ENCODE assay signal across 8 mouse cellular contexts in the genomic region with DNA sequence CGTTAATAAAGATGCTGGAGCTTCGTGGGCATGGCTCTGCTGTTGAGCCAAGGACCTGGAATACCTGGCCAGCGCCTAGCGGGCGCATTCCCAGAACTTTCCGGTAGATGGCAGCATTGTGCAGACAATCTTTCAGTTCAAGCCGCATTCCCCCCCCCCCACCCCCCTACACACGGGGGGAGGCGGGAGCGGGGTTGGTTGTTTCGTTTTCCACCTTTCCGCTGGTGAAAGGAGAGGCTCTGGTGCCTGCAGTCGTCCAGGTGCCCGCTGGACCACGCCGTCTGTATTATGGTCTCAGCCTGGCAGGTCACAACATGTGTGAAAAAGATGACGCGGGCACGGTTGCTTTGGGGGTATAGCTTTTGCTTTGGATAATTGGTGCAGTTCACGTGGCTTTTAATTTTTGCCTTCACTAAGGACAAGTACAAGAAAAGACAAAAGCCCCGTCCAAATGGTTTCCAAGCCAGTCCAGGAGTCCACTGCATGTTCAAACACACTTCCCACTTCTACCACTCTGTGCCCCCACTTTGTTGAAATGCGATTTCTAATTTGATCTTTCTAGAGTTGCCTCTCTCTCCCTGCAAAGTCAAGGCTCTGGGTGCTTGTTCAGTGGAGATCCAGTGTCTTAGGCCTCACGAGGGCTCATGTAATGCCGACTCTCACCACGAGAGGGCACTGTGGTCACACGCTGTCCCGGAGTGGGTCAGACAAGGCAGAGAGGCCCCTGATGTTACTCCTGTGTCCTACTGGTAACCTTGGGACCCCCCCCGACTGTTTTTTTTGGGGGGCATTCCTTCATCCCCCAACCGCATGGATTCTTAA. TPM values are rescaled to one million over a fixed set of nuclear protein-coding genes. Genes with fewer than 3 reads are reported as not detected.
A peak's percentile ranks its signal among the peaks of the same experiment; 100 is the strongest.
DNase-seq lines count a peak whose midpoint lies in the region; ATAC-seq lines count a peak whose summit lies in the region.

No protein-coding gene starts in this region.

- peaks cover 21% of the 10 kb centered on the region for H3K4me1 ChIP-seq in forebrain, embryonic 10.5 days
- peaks cover 6% of the 10 kb centered on the region; the same call in 1 of the 2 replicates for H3K4me1 ChIP-seq in heart, embryonic 15.5 days (replicated peaks)
- H3K4me1 ChIP-seq in liver, embryonic 12.5 days: peaks cover 8% of the 10 kb centered on the region; the same call in 1 of the 2 replicates

- no peaks in the 10 kb centered on the region for H3K9me3 ChIP-seq in forebrain, embryonic 10.5 days
- no peaks in the 10 kb centered on the region for H3K9me3 ChIP-seq in heart, embryonic 15.5 days (replicated peaks)
- no peaks in the 10 kb centered on the region for H3K9me3 ChIP-seq in liver, embryonic 12.5 days (replicated peaks)

- peak overlapping the region; percentile 58 for H3K9ac ChIP-seq in heart, embryonic 15.5 days
- H3K9ac ChIP-seq in liver, embryonic 12.5 days: peak overlapping the region; percentile 57; the same call in 1 of the 2 replicates

- H3K27ac ChIP-seq in forebrain, embryonic 10.5 days: peak overlapping the region; percentile 85
- peak overlapping the region; percentile 38 for H3K27ac ChIP-seq in heart, embryonic 15.5 days
- H3K27ac ChIP-seq in liver, embryonic 12.5 days: 0 out of 2 replicates have a peak overlapping the region, but pooled peaks have one; percentile 12

- no peaks in the 10 kb centered on the region for H3K36me3 ChIP-seq in forebrain, embryonic 10.5 days (replicated peaks)
- no peaks in the 10 kb centered on the region for H3K36me3 ChIP-seq in heart, embryonic 15.5 days
- no peaks in the 10 kb centered on the region for H3K36me3 ChIP-seq in liver, embryonic 12.5 days
- no peaks in the 10 kb centered on the region for H3K36me3 ChIP-seq in splenic B cell, adult 2 months (ENCODE audit: control insufficient read depth, insufficient read depth, low read length, poor library complexity, severe bottlenecking)

- 1% methylated on average over 29 of the region's 29 CpGs for WGBS in forebrain, embryonic 10.5 days
- under 1% methylated on average over 29 of the region's 29 CpGs for WGBS in heart, embryonic 15.5 days
- WGBS in liver, embryonic 12.5 days (ENCODE audit: insufficient replicate concordance): under 1% methylated on average over 28 of the region's 29 CpGs

- peak; percentile 89 to 91 for DNase-seq in CD8-positive naive resting alpha-beta T cell, adult 2 months (ENCODE audit: low read depth in 2 of 2, low spot score in 2 of 2)
- DNase-seq in c-Kit-positive CD71-negative TER-119-negative erythroid progenitor cells, embryonic 14.5 days (ENCODE audit: low read depth): peak; percentile 87
- peak; percentile 92 for DNase-seq in forebrain, embryonic 10.5 days (ENCODE audit: extremely low spot score, low spot score)
- peak; percentile 94 for DNase-seq in kidney, postnatal 14 days
- DNase-seq in naive thymus-derived CD4-positive, alpha-beta T cell, adult 2 months (ENCODE audit: low read depth): peak; percentile 94
- DNase-seq in splenic B cell, adult 2 months (ENCODE audit: low read depth, low spot score): peak; percentile 94

- peaks cover 8% of the 10 kb centered on the region for H3K27me3 ChIP-seq in forebrain, embryonic 10.5 days (ENCODE audit: poor library complexity, severe bottlenecking)
- H3K27me3 ChIP-seq in heart, embryonic 15.5 days: peaks cover 7% of the 10 kb centered on the region; the same call in 1 of the 2 replicates
- 0 out of 2 replicates have a peak, but pooled peaks cover 3% of the 10 kb centered on the region for H3K27me3 ChIP-seq in liver, embryonic 12.5 days (replicated peaks)
- no peaks in the 10 kb centered on the region for H3K27me3 ChIP-seq in splenic B cell, adult 2 months (ENCODE audit: control insufficient read depth, insufficient read depth, low read length, poor library complexity, severe bottlenecking)

- peak overlapping the region; percentile 64 for H3K4me2 ChIP-seq in heart, embryonic 15.5 days
- H3K4me2 ChIP-seq in liver, embryonic 12.5 days: peak overlapping the region; percentile 71

- peak overlapping the region; percentile 59 for H3K4me3 ChIP-seq in forebrain, embryonic 10.5 days
- peak overlapping the region; percentile 64 for H3K4me3 ChIP-seq in heart, embryonic 15.5 days
- H3K4me3 ChIP-seq in liver, embryonic 12.5 days: peak overlapping the region; percentile 59

- ATAC-seq in heart, embryonic 15.5 days (replicated peaks; ENCODE audit: insufficient number of reproducible peaks, insufficient read depth, low FRiP score, low read depth): peak; percentile 76
- peak; percentile 80 for ATAC-seq in liver, embryonic 12.5 days

RNA-seq across cellular contexts. Expression of a gene that starts 52.3 kb away (rescaled TPM):
- 4.4 and 5.1 TPM in 2 replicates for polyA plus RNA-seq in forebrain, embryonic 10.5 days (2016; fragmentation: Nextera tagmentation; extraction: Ambion mirVana)
- 74.2 and 78.7 TPM in 2 replicates for polyA plus RNA-seq in heart, embryonic 15.5 days (2015; fragmentation: Nextera tagmentation; extraction: Ambion mirVana)
- 13.4 and 14.2 TPM in 2 replicates for polyA plus RNA-seq in liver, embryonic 12.5 days (2016; fragmentation: Nextera tagmentation; extraction: Ambion mirVana)

Comparison
In these comparisons a context has a peak if more than half of its experiments do, and no peak if none do; other contexts are left out.
1. Peak in every context shown above with its lines: DNase-seq, ATAC-seq, H3K4me3 ChIP-seq and H3K27ac ChIP-seq.
2. H3K27ac ChIP-seq: peak in every context shown above with its lines; median percentile 85 in forebrain, embryonic 10.5 days; 38 in heart, embryonic 15.5 days; 12 in liver, embryonic 12.5 days.